Mouse (Mus musculus) gastrocnemius, postnatal 36 days (tissue): Measurements from ENCODE around the gene Deaf1. TPM values are rescaled to one million over a fixed set of nuclear protein-coding genes. Genes with fewer than 3 reads are reported as not detected.
A peak's percentile ranks its signal among the peaks of the same experiment; 100 is the strongest.

ENCODE experiments used
- DNase-seq, 2 experiments: peaks; one replicate each; pipeline ENCODE4 v3.0.0; 2022
- intact Hi-C: fragments of 180-260 bp; cut with DNase I; formaldehyde crosslinking; loops from one replicate; pipeline ENCODE4 v1.15.1; 2025
- long read RNA-seq, 2 experiments: library from polyadenylated mRNA; stranded (forward); transcript quantifications; one replicate each; pipeline ENCODE4 v2.0.0; 2021
- total RNA-seq, 2 experiments: library from RNA; stranded (reverse); gene quantifications; 2 replicates each; pipeline ENCODE4 v1.2.3; 2021

Gene Deaf1
- total RNA-seq: 10 to 100 TPM; 13.9 to 14.8 TPM
- long read RNA-seq, experiment 1, transcript Deaf1-201 (12 exons, 2,135 nt): major isoform, 8 of 15 reads
- long read RNA-seq, experiment 1, partial matches to known transcripts: 2 of 15 reads
- long read RNA-seq, experiment 1, other reads (novel, unspliced or antisense): 5 of 15 reads
- long read RNA-seq, experiment 2, transcript Deaf1-201 (12 exons, 2,135 nt): major isoform, 15 of 25 reads
- long read RNA-seq, experiment 2, partial matches to known transcripts: 2 of 25 reads
- long read RNA-seq, experiment 2, other reads (novel, unspliced or antisense): 8 of 25 reads

DNA sequence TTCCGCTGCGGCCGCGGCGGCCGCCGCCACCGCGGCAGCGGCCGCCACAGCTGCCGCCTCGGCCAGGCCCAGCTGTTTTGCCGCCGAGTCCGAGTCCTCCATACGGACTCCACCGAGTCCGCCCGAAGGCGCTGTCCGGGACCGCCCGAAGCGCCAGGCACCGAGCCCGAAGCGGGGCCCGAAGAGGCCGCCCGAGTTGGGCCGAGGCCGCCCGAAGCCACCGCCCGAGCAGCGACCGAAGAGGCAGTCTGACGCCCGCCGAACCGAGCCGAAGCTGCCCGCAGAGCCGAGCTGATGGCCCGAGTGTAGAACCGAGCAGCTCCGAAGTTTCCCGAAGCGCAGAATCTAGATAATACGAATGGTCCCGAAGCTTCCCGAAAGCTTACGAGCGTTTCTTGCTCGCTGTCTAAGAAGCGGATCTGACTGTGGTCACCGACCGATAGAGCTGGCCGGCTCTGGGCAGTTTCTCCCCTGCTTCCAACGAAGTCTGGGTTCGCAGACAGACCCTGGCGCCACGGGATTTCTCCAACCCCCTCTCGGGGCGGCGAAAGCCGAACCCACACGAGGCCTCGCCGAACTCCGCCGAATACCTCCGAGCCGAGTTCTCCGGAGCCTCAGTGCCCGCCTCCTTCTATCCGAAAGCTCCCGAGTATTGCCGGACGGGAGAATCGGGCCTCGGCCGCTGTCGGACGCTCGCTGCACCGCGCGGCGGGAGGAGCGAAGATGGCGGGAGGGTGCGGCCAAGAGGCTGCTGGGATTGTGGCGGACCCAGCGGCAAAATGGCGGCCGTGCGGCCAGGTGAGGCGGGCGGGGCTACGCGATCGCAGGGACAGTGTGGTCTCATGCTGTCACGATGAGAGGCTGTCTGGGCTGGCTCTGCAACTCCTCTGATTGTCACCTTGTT lies at the start of gene Deaf1, which contains the start of gene Tmem80:
Gene Deaf1, minus strand, starts transcription at position 222 of the 904 bp plus-strand sequence.
Gene Tmem80, plus strand, starts transcription at position 271 of the 904 bp plus-strand sequence.
- intact Hi-C loops: no loop called here
- peak; percentile 99 for DNase-seq

- DNase-seq: no peak
- intact Hi-C loops: no loop called here
Measured at GRCm38 (mm10) chr7:141374399-141374798, 46.9 kb upstream of the Deaf1 start.

DNA sequence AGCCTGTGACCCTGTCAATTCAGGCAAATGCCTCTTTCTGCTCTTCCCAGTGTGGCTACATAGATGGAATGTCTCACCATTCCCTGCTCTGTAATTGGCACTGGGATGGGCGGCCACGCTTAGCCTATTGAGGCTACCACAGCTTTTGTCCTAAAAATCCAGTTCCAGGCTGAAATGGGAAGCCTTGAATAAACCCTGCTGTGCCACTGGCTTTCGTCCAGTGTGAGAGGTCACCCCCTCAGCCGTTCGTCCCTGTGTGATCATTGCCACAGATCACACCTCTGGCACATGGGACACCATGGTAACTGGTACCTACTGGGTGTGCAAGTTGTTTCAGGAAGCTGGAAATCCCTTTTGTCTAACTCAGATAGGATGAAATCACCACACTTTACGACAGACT lies 46.1 kb upstream of the Deaf1 start:
- intact Hi-C loops: no loop called here
- DNase-seq: no peak

GRCm38 (mm10) chr7:141371942-141372595 lies 44.6 kb upstream of the Deaf1 start:
- intact Hi-C loops: no loop called here
- DNase-seq: no peak

- no peak for DNase-seq
- intact Hi-C loops: no loop called here
Measured at GRCm38 (mm10) chr7:141369918-141370317, 42.4 kb upstream of the Deaf1 start.

DNA sequence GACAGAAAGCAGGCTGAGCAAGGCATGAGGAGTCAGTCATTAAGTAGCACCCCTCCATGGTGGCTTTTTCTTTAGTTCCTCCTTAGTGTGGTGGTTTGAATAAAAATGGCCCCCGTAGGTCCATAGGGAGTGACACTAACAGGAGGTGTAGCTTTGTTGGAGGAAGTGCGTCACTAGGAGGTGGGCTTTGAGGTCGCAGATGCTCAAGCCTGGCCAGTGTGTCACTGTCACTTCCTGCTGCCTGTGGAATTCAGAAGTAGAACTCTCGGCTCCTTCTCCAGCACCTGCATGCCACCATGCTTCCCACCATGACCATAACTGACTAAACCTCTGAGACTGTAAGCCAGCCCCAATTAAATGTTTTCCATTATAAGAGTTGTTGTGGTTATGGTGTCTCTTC lies 39.9 kb upstream of the Deaf1 start:
- intact Hi-C loops: no loop called here
- DNase-seq: no peak

GRCm38 (mm10) chr7:141365049-141365445 lies 37.6 kb upstream of the Deaf1 start:
- DNase-seq: no peak
- intact Hi-C loops: no loop called here

DNA sequence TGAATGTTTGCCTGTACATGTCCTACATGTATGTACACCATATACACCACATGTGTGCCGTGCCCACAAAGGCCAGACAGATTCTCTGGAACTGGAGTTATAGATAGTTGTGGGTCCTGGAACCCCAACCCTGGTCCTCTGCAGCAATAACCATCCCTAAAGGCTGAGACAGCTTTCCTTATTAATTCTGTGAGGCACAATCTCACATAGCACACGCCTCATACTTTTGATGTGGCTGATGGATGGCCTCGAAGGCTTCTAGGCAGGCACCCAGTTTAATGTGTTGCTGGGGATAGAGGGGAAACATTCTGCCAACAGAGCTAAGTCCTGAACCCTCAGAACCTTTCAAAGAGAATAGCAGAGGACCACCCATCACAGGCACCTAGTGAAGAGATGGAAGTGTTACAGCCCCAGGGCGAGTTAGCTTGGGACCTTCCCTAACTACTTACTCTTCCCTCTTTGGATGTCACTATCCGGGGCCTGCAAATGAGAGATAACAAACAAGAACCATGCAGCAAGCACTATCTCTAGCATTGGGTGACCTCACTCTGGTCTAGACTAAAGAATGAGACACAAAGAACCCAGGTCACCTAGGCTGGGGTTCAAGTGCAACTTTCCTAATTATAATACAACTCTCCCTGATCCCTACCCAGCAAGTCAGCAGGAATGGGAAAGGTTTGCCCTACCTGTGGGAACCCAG lies 37.0 kb upstream of the Deaf1 start:
- intact Hi-C loops: loop anchor here (1.0 kb wide), 1 partner anchor 99 kb away; no protein-coding TSS in a partner anchor

GRCm38 (mm10) chr7:141363752-141364125 lies 36.2 kb upstream of the Deaf1 start:
- DNase-seq: no peak
- intact Hi-C loops: loop anchor here (1.0 kb wide), 1 partner anchor 98 kb away; no protein-coding TSS in a partner anchor

More for the DNA sequence above, 37.0 kb upstream of the Deaf1 start:
- no peak for DNase-seq

DNA sequence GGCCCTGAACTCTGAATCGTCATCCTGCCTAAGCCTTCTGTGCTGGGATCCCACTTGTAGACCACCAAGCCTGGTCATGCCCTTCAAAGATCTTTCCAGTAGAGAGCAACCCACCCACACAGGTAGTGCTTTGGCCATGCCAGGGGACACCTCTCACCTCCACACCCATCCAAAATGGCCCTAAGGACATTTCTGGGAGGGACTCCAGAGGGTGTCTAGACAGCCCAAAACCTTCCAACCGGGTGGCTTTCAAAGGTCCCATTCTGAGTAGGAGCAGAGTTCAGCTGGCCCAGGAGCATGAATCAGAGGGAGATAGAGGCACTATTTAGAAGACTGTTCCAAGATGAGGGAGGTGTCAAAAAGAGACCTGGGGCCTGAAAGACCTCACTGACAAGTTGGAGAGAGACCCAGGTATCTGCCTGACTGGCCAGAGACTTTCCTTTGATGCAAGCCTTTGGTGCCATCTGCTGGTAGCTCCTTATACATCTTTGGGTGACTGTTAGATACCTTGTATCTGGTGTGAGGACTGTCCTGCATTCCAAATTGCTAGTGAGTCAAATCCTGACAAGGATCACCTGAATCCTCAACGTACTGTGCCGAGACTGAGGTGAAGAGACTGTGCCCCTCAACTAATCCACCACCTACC lies 35.7 kb upstream of the Deaf1 start:
- intact Hi-C loops: no loop called here
- DNase-seq: peak in 1 of 2 experiments; percentile 21

GRCm38 (mm10) chr7:141361510-141361909 lies 34.0 kb upstream of the Deaf1 start:
- intact Hi-C loops: no loop called here
- DNase-seq: no peak

- no peak for DNase-seq
- intact Hi-C loops: no loop called here
Measured at GRCm38 (mm10) chr7:141356971-141357370, 29.5 kb upstream of the Deaf1 start.

DNA sequence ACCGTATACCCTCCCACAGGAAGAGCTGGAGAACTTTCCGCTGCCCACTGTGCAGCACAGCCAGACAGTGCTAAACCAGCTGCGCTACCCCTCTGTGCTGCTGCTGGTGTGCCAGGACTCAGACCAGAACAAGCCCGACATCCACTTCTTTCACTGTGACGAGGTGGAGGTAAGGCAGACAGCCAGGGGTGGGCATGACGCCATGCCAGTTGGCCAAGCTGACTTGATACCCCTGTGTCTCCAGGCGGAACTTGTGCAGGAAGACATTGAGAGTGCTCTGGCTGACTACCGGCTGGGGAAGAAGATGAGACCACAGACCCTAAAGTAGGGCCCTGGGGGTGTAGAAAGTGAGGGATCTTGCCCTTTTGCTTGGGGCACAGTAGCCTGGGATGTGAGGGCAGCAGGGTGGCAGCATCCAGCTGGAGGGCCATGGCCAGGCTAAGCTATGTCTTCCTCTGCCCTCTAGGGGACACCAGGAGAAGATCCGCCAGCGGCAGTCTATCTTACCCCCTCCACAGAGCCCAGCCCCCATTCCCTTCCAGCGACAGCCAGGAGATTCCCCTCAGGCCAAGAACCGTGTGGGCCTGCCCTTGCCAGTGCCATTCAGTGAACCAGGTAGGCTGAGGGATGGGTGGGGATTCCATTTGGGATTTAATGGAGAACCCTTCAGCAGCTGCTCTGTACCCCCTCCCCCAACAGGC lies 28.3 kb upstream of the Deaf1 start:
- DNase-seq: no peak
- intact Hi-C loops: no loop called here

DNA sequence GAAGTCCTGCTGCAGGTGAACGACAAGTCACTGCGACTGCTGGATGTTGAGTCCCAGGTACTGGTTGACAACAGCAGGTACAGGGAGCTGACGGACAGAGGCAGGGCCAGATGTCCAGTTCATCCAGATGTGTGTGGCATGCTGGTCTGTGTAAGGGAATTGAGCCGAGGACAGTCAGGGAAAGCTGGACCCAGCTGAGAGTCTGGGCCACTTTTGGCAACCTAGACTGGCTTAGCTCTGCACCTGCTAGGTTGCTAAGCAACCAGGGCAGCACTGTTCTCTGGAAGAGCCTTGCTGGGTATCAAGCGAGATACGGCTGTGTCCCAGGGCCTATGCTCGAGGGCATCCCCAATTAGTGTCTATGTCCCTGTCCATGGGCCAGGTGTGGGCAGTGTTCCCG lies 27.6 kb upstream of the Deaf1 start:
- no peak for DNase-seq
- intact Hi-C loops: no loop called here

GRCm38 (mm10) chr7:141351061-141351460 lies 23.6 kb upstream of the Deaf1 start:
- intact Hi-C loops: no loop called here
- no peak for DNase-seq

DNA sequence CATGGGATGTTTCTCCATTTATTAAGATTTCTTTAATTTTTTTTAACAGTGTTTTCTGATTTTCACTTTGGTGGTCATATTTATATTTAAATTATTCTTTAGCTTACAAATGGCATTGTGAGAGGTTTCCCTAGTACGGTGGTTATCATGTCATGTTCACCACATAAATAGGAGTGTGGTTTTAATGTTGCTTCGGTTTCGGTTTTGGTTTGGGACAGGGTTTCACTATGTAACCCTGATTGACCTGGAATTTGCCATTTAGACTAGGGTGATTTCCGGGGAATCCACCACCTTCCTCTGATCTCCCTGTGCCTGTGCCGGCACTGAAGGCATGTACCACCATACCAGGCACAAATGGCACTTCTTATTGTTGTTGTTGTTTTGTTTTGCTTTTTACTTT lies 17.3 kb upstream of the Deaf1 start:
- intact Hi-C loops: no loop called here
- no peak for DNase-seq

- intact Hi-C loops: no loop called here
- no peak for DNase-seq
Measured at GRCm38 (mm10) chr7:141343696-141344095, 16.2 kb upstream of the Deaf1 start.

- DNase-seq: no peak
Measured at GRCm38 (mm10) chr7:141343230-141343629, 15.7 kb upstream of the Deaf1 start.

DNA sequence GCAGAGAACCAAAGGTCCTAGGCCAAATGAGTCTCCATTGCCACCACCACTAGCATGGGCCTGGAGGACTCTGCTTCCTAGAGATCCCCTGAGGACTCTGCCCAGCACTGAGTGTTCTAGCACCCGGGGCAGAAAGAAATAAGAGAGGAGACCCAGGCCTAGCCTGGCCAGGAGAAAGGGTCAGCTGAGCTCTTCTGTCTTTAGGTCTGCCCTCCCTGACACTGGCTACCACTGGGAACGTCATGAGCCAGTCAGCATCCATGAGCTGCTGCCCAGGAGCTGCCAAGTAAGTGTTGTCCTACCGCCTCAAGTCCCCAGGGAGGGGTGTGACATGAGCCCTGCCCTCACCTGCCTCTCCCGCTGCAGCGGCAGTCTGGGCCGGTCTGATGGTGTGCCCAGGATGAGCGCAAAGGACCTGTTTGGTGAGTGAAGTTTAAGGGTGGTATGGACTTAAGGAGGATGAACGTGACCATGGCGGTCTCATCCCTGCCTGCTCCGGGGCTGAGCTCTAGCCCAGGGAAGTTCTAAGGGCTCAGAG lies 14.3 kb upstream of the Deaf1 start:
- intact Hi-C loops: no loop called here
- no peak for DNase-seq

More at GRCm38 (mm10) chr7:141343230-141343629, 15.7 kb upstream of the Deaf1 start:
- intact Hi-C loops: no loop called here
